Mouse (Mus musculus) limb, embryonic 11.5 days (tissue): ENCODE data around the gene Dnajc5. TPM values are rescaled to one million over a fixed set of nuclear protein-coding genes. Genes with fewer than 3 reads are reported as not detected.
A peak's percentile ranks its signal among the peaks of the same experiment; 100 is the strongest.

Experiments used
- ATAC-seq: fragments of 200-750 bp; cut with Nextera tagmentation; 2 replicates; pipeline ENCODE4 v1.8.0; 2017; ENCODE audit warnings: low read depth; ENCODE audit not compliant: insufficient number of reproducible peaks, low FRiP score, low TSS enrichment
- DNase-seq: peaks from one replicate; pipeline ENCODE4 v3.0.0-alpha.2; 2015; ENCODE audit warnings: low spot score
- H3K27ac ChIP-seq: fragments of 300-500 bp; sonication (generic); replicated peaks from 2 replicates; pipeline ENCODE4 v1.5.1; 2014; ENCODE audit warnings: low read depth, mild to moderate bottlenecking, low read length
- H3K27me3 ChIP-seq: fragments of 300-500 bp; sonication (generic); 2 replicates; pipeline ENCODE4 v1.6.1; 2014; ENCODE audit warnings: mild to moderate bottlenecking, low read length, mixed read lengths; ENCODE audit not compliant: control insufficient read depth, insufficient read depth
- H3K36me3 ChIP-seq: fragments of 300-500 bp; sonication (generic); 2 replicates; pipeline ENCODE4 v1.6.1; 2014; ENCODE audit warnings: mild to moderate bottlenecking, low read length, moderate library complexity, mixed read lengths; ENCODE audit not compliant: control insufficient read depth, insufficient read depth
- H3K4me1 ChIP-seq: fragments of 300-500 bp; sonication (generic); 2 replicates; pipeline ENCODE4 v1.6.1; 2014; ENCODE audit warnings: low read length, mixed read lengths; ENCODE audit not compliant: control insufficient read depth, insufficient read depth
- H3K4me2 ChIP-seq: fragments of 300-500 bp; sonication (generic); 2 replicates; pipeline ENCODE4 v1.6.1; 2014; ENCODE audit warnings: low read depth, mild to moderate bottlenecking, moderate library complexity; ENCODE audit not compliant: severe bottlenecking
- H3K4me3 ChIP-seq: fragments of 300-500 bp; sonication (generic); 2 replicates; pipeline ENCODE4 v1.5.1; 2014; ENCODE audit warnings: low read depth, low read length
- H3K9ac ChIP-seq: fragments of 300-500 bp; sonication (generic); 2 replicates; pipeline ENCODE4 v1.6.1; 2014; ENCODE audit warnings: mild to moderate bottlenecking, low read length
- H3K9me3 ChIP-seq: fragments of 300-500 bp; sonication (generic); 2 replicates; pipeline ENCODE4 v1.6.1; 2016; ENCODE audit warnings: low read length; ENCODE audit not compliant: control insufficient read depth
- WGBS: fragments of 180-500 bp; shearing (Covaris S2); extraction: QIAGEN DNeasy Blood & Tissue Kit; methylation state at CpG from one replicate; pipeline ENCODE4 v1.1.7; 2014; 5-methylcytosine and 5-hydroxymethylcytosine counted together
- polyA plus RNA-seq: library from polyadenylated mRNA; unstranded; fragments of >200 nt; fragmentation: Nextera tagmentation; extraction: Ambion mirVana; gene quantifications from 2 replicates; pipeline ENCODE4 v1.2.1, GENCODE M21; 2014

Dnajc5 gene
- polyA plus RNA-seq, 1 experiment from 2014 or later: 75.3 TPM

DNA sequence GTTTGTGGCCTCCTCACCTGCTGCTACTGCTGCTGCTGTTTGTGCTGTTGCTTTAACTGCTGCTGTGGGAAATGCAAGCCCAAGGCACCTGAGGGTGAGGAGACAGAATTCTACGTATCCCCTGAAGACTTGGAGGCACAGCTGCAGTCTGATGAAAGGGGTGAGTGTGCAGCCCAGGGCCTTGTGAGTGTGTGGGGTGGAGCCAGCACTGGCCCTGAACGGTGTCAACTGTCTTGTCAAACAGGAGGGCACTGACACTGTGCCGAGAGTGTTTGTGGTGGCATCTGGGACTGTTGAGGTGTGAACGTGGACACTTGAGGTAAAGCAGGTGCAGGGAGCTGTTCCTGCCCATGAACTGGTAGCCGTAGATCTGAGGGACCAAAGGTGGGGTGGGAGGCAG is 28.4 kb downstream of the Dnajc5 start:
- no peak overlapping the region for H3K9ac ChIP-seq
- H3K27ac ChIP-seq: no peak overlapping the region
- H3K4me3 ChIP-seq: no peak overlapping the region
- no peaks in the 10 kb centered on the region for H3K27me3 ChIP-seq
- H3K9me3 ChIP-seq: no peaks in the 10 kb centered on the region
- 90% methylated on average over 5 of the region's 5 CpGs for WGBS
- H3K4me1 ChIP-seq: no peaks in the 10 kb centered on the region
- DNase-seq (no peak), ATAC-seq (no peak)
- peaks cover 26% of the 10 kb centered on the region for H3K36me3 ChIP-seq
- H3K4me2 ChIP-seq: no peak overlapping the region

DNA sequence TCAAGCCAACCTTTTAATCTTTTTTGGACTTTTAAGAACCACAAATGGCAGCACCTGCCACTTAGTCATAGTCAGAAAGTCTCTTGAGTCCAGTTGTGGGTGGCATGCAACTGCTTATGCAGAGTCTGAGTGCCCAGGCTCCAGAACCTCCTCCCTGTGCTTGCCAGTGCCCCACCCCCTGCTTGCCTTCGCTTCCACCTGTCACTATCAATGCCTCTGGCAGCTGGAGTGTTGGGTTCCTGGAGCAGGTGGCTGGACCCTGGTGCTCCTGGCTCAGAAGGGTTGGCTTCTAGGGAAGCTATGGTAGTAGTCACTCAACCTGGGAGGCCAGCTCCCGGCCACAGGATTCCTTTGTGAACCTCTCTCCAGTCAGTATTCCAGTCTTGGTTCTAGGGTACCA is 29.9 kb downstream of the Dnajc5 start:
- ATAC-seq: no peak
- Histone ChIP-seq H3K36me3 (peaks cover 26% of the 10 kb centered on the region), H3K4me3 (no peak overlapping the region), H3K4me1 (no peaks in the 10 kb centered on the region), H3K9ac (no peak overlapping the region), H3K27ac (no peak overlapping the region), H3K9me3 (no peaks in the 10 kb centered on the region), H3K27me3 (no peaks in the 10 kb centered on the region), H3K4me2 (no peak overlapping the region)
- no peak for DNase-seq
- 95% methylated on average over 2 of the region's 2 CpGs for WGBS

DNA sequence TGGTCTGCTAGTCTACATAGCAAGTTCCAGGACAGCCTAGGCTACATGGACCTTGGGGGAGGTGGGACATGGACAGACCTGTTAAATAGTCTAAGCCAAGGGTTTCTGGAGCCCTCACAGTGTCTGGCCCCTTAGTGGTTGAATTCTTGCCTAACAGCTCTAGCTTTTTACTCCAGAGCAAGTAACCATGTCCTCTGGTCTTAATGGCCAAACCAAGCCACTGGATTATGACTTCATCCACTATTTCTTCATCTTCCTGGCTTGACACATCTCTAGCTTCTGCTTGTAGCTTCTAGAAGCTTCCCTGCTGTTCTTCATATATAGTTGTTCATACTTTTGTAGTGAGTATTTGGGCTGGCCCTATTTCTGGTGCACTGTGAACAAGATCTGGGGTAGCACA is 33.5 kb downstream of the Dnajc5 start:
- no peak for DNase-seq
- Histone ChIP-seq H3K27me3 (no peaks in the 10 kb centered on the region), H3K4me3 (no peak overlapping the region), H3K9ac (no peak overlapping the region), H3K36me3 (peaks cover 21% of the 10 kb centered on the region), H3K27ac (no peak overlapping the region), H3K4me2 (no peak overlapping the region), H3K9me3 (no peaks in the 10 kb centered on the region), H3K4me1 (no peaks in the 10 kb centered on the region)
- no peak for ATAC-seq

GRCm38 (mm10) chr2:181567338-181567737 is 47.1 kb downstream of the Dnajc5 start:
- Histone ChIP-seq H3K4me2 (no peak overlapping the region), H3K4me3 (no peak overlapping the region), H3K27ac (no peak overlapping the region), H3K27me3 (no peaks in the 10 kb centered on the region), H3K4me1 (no peaks in the 10 kb centered on the region), H3K9ac (no peak overlapping the region), H3K36me3 (no peaks in the 10 kb centered on the region), H3K9me3 (no peaks in the 10 kb centered on the region)
- ATAC-seq (no peak), DNase-seq (no peak)
- 87% methylated on average over 3 of the region's 3 CpGs for WGBS

GRCm38 (mm10) chr2:181568272-181569008 is 48.2 kb downstream of the Dnajc5 start:
- no peaks in the 10 kb centered on the region for H3K4me1 ChIP-seq
- no peaks in the 10 kb centered on the region for H3K9me3 ChIP-seq
- H3K4me2 ChIP-seq: no peak overlapping the region
- no peak overlapping the region for H3K9ac ChIP-seq
- H3K36me3 ChIP-seq: no peaks in the 10 kb centered on the region
- DNase-seq (peak; percentile 60), ATAC-seq (no peak)
- WGBS: 80% methylated on average over 7 of the region's 7 CpGs
- no peak overlapping the region for H3K27ac ChIP-seq
- no peak overlapping the region for H3K4me3 ChIP-seq
- H3K27me3 ChIP-seq: no peaks in the 10 kb centered on the region

- Histone ChIP-seq H3K36me3 (no peaks in the 10 kb centered on the region), H3K27me3 (no peaks in the 10 kb centered on the region), H3K9ac (no peak overlapping the region), H3K4me2 (no peak overlapping the region), H3K4me3 (no peak overlapping the region), H3K4me1 (no peaks in the 10 kb centered on the region), H3K27ac (no peak overlapping the region), H3K9me3 (no peaks in the 10 kb centered on the region)
- DNase-seq (no peak), ATAC-seq (no peak)
- WGBS: 89% methylated on average over 10 of the region's 10 CpGs
Measured at GRCm38 (mm10) chr2:181569856-181570255, 49.6 kb downstream of the Dnajc5 start.

DNA sequence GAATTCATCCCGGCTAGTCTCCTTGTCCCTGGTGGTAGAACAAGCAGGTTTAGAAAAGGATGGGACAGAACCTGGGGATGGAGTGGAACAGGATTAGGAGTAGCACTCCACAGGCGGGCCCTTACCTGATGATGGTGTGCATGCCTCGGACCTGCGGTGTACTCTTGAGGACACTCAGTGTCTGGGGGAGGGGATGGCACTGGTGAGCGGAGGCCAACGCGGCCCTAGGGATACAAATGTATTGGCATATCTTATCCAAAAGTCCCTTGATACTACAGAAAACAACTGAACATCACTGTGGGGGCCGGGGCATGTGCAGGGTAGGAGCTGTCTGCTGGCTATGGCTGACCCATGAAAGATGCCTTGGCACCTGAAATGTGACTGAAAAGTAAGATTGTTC is 50.1 kb downstream of the Dnajc5 start:
- Histone ChIP-seq H3K4me2 (no peak overlapping the region), H3K4me1 (no peaks in the 10 kb centered on the region), H3K27ac (no peak overlapping the region), H3K9me3 (no peaks in the 10 kb centered on the region), H3K36me3 (no peaks in the 10 kb centered on the region), H3K4me3 (no peak overlapping the region), H3K9ac (no peak overlapping the region), H3K27me3 (no peaks in the 10 kb centered on the region)
- WGBS: 88% methylated on average over 8 of the region's 8 CpGs
- DNase-seq (no peak), ATAC-seq (no peak)

- no peak overlapping the region for H3K4me2 ChIP-seq
- no peaks in the 10 kb centered on the region for H3K36me3 ChIP-seq
- no peak overlapping the region for H3K4me3 ChIP-seq
- no peaks in the 10 kb centered on the region for H3K9me3 ChIP-seq
- ATAC-seq (no peak), DNase-seq (no peak)
- 74% methylated on average over 6 of the region's 6 CpGs for WGBS
- H3K9ac ChIP-seq: no peak overlapping the region
- no peak overlapping the region for H3K27ac ChIP-seq
- H3K27me3 ChIP-seq: no peaks in the 10 kb centered on the region
- no peaks in the 10 kb centered on the region for H3K4me1 ChIP-seq
Measured at GRCm38 (mm10) chr2:181570921-181571595, 50.8 kb downstream of the Dnajc5 start.
